Mouse (Mus musculus): ENCODE results near the gene Rnf44. TPM values are rescaled to one million over a fixed set of nuclear protein-coding genes. Genes with fewer than 3 reads are reported as not detected.
A peak's percentile ranks its signal among the peaks of the same experiment; 100 is the strongest.

Rnf44 gene
- polyA plus RNA-seq, 1 experiment from 2014 or later = 87.6 TPM

DNA sequence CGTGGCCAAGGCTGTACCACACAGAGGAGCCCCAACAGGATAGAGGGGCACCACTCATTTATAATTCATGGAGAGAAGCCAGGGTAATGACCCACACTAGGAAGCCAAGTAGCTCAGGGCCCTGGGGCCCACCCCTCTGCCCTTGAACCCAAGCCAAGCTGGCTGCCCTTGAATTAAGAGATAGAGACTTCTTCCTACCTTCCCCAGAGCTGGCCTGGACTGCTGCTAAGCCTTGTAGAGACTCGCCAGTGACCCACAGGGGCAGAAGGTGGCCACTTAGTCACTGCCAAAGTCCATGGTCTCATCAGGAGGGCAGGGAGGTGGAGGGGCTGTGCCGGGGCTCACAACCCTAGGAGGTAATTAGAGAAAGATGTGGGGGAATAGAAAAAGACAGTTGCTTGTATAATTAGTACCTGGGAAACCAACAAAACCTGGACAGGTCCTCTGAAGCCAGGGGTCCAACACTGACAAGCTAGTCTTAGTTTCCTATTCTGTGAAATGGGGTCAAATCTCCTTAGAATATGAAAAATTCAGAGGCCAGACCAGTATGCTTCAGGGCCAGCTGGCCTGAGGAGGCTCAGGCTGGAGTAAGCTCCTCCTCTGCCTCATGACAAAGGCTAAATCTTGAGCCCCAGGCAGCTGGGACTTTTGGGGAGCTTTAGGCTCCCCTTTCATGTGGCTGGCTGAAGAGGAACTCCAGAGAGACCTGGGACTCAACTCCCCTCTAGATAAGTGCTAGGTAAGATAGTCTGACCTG is 9.4 kb downstream of the Rnf44 start:
- no peak overlapping the region for H3K27ac ChIP-seq (replicated peaks)
- H3K4me1 ChIP-seq = peaks cover 35% of the 10 kb centered on the region
- DNase-seq (ENCODE audit: low spot score) = no peak
- H3K36me3 ChIP-seq (replicated peaks) = peaks cover 67% of the 10 kb centered on the region
- no peaks in the 10 kb centered on the region for H3K27me3 ChIP-seq (replicated peaks; ENCODE audit: low read depth, poor library complexity, severe bottlenecking)
- 72% methylated on average over 3 of the region's 3 CpGs for WGBS
- H3K9me3 ChIP-seq = no peaks in the 10 kb centered on the region
- peak overlapping the region; percentile 80; the same call in 1 of the 2 replicates for H3K4me3 ChIP-seq

DNA sequence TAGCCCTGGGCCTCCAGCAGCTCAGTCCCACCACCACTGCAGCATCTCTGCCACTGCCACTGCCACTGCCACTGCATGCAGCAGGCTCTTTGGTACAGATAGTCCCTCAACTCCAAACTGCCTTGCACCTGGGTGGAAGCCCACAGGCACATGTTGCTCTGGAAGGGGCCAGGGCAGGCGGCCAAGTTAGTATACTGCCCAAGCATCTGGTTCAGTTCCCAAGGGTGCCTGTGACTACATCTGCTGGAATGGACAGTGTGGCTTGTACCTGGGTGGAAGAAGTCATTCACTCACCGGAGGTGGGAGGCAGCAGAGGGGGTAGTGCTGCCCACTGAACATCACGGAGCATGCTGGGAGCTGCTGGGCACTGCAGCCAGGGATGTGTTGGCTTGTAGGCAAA is 10.4 kb downstream of the Rnf44 start:
- H3K36me3 ChIP-seq (replicated peaks) = peaks cover 77% of the 10 kb centered on the region
- no peaks in the 10 kb centered on the region for H3K27me3 ChIP-seq (replicated peaks; ENCODE audit: low read depth, poor library complexity, severe bottlenecking)
- no peak for DNase-seq (ENCODE audit: low spot score)
- peaks cover 28% of the 10 kb centered on the region for H3K4me1 ChIP-seq
- 92% methylated on average over 3 of the region's 3 CpGs for WGBS
- no peaks in the 10 kb centered on the region for H3K9me3 ChIP-seq
- no peak overlapping the region for H3K27ac ChIP-seq (replicated peaks)
- peak overlapping the region; percentile 1; the same call in 1 of the 2 replicates for H3K4me3 ChIP-seq

DNA sequence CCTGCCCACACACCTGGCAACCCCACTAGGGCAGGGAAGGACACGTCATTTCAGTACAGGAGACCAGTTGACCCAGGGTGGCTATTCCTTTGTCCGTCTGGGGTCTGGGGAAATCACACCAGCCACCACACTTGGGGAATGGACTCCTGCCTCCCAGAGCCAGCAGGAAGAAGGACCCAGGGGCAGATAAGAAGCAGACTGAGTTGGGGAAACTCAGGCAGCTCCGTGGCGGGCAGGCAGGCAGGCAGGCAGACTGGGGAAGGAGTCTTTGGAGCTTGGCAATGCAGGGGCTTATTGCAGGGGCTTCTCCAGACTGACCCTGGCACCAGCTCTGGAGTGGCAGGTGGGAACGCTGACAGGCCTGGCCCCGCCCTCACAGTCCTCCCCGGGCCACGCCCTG is 12.4 kb downstream of the Rnf44 start:
- Histone ChIP-seq H3K4me3 (no peak overlapping the region), H3K9me3 (no peaks in the 10 kb centered on the region), H3K27ac (replicated peaks) (peak overlapping the region; percentile 27; the same call in 1 of the 2 replicates), H3K4me1 (peaks cover 25% of the 10 kb centered on the region), H3K36me3 (replicated peaks) (peaks cover 83% of the 10 kb centered on the region), H3K27me3 (replicated peaks; ENCODE audit: low read depth, poor library complexity, severe bottlenecking) (no peaks in the 10 kb centered on the region)
- WGBS = 90% methylated on average over 8 of the region's 8 CpGs
- DNase-seq (ENCODE audit: low spot score) = no peak

DNA sequence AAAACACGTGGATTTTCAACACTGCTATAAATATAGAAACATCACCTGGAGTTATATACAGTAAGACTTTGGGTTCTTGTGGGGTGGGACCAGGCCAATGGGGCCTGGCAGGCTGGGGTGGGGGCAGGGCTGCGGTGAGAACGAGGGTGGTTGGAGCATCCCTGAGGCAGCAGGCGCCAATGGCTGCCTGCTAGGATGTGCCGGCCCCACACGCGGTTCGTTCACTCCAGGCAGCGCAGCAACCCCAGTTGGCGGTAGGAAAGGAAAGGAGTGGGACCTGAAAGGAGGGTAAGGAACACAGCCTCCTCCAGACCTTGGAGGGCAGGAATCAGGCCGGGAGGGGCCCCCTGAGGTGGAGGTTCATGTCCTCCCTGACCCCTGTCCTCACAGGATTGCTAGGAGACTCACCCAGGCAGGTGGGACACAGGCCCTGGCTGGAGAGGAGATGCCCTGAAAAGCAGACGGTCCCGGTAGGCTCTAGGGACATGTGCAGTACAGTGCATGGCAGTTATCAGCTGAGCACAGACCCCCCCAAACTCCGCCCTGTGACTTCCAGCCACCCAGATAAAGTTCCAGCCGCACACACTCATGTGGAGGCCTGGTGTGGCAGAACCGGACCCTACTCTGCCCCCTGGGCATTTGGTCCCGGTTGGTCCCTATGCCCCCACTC is 13.4 kb downstream of the Rnf44 start:
- Histone ChIP-seq H3K9me3 (no peaks in the 10 kb centered on the region), H3K4me3 (0 out of 2 replicates have a peak overlapping the region, but pooled peaks have one; percentile 8), H3K4me1 (peaks cover 15% of the 10 kb centered on the region), H3K36me3 (replicated peaks) (peaks cover 76% of the 10 kb centered on the region), H3K27me3 (replicated peaks; ENCODE audit: low read depth, poor library complexity, severe bottlenecking) (no peaks in the 10 kb centered on the region), H3K27ac (replicated peaks) (no peak overlapping the region)
- DNase-seq (ENCODE audit: low spot score) = no peak
- 82% methylated on average over 17 of the region's 17 CpGs for WGBS

DNA sequence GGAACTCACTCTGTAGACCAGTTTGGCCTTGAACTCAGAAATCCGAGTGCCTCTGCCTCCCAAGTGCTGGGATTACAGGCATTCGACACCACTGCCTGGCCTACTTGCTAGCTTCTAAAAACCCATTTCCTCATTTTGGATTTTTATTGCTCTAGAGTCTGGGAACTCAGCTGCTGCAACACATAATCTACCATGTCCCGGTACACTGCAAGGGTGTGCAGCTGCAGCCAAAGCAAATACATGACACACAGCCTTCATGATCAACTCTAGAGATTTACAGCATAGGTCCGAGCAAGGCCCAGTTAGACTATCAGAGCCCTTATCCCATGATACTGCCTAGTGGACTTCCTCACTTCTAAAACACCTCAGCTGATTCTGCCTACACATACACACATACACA is 15.4 kb downstream of the Rnf44 start:
- H3K4me3 ChIP-seq = no peak overlapping the region
- H3K9me3 ChIP-seq = no peaks in the 10 kb centered on the region
- H3K27ac ChIP-seq (replicated peaks) = no peak overlapping the region
- H3K4me1 ChIP-seq = no peaks in the 10 kb centered on the region; the same call in 1 of the 2 replicates
- H3K27me3 ChIP-seq (replicated peaks; ENCODE audit: low read depth, poor library complexity, severe bottlenecking) = no peaks in the 10 kb centered on the region
- WGBS = 81% methylated on average over 4 of the region's 4 CpGs
- DNase-seq (ENCODE audit: low spot score) = no peak
- H3K36me3 ChIP-seq (replicated peaks) = peaks cover 56% of the 10 kb centered on the region

DNA sequence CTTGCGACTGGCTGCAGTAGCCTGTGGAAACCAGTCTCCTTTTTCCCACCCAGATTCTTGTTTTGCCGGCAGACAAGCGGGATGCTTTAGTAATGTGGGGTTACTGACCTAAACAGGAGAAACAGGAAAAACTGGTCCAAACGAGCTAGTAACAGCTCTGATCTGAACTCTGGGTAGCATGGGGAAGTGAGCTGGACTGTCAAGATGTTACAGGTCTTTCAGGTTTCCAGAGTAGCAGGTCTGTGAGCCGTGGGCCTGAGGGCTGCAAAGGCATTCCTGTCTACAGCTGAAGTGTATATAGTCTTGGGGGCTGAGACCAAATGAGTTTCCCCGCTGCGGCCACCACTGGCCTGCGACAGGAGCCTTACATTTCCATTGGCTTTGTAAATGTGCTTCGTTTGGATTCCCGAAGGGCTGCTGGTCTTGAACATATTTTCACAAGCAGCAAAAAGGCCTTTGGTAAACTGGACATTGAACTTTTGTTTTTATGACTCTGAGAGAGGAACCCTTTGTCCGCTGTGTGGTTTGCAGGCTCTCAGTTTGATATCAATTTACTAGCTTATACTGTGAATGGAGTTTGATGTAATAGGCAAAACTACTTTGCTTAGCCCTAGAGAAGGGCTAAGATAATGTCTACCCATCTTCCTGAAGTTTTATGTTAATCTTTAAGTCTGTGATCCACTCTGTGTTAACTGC is 17.7 kb downstream of the Rnf44 start:
- 61% methylated on average over 11 of the region's 11 CpGs for WGBS
- peak; percentile 37 for DNase-seq (ENCODE audit: low spot score)

DNA sequence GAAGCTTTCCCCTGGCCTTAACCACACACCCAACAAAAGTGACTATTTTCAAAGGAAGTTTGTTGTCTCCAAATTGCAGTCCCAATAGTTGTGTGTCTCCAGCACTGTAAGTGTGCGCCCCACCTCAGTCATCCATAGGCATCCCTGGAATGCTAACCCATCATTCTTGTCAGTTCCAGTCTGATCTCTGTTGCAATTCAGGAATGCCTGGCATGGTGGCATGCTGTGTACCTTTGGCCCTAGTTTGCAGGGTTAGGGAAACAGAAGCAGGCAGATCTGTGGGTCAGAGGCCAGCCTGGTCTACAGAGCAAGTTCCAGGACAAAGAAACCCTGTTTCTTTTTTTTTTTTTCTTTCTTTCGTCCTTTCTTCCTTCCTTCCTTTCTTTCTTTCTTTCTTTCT is 23.2 kb downstream of the Rnf44 start:
- no peaks in the 10 kb centered on the region for H3K9me3 ChIP-seq
- no peak overlapping the region for H3K4me3 ChIP-seq
- H3K27me3 ChIP-seq (replicated peaks; ENCODE audit: low read depth, poor library complexity, severe bottlenecking) = no peaks in the 10 kb centered on the region
- WGBS = 70% methylated on average over 2 of the region's 2 CpGs
- no peak overlapping the region for H3K27ac ChIP-seq (replicated peaks)
- H3K36me3 ChIP-seq (replicated peaks) = peaks cover 34% of the 10 kb centered on the region
- no peak for DNase-seq (ENCODE audit: low spot score)
- no peaks in the 10 kb centered on the region for H3K4me1 ChIP-seq

More for the DNA sequence above, 17.7 kb downstream of the Rnf44 start:
- Histone ChIP-seq H3K36me3 (replicated peaks) (peaks cover 34% of the 10 kb centered on the region), H3K27ac (replicated peaks) (no peak overlapping the region), H3K4me1 (no peaks in the 10 kb centered on the region; the same call in 1 of the 2 replicates), H3K27me3 (replicated peaks; ENCODE audit: low read depth, poor library complexity, severe bottlenecking) (no peaks in the 10 kb centered on the region), H3K9me3 (no peaks in the 10 kb centered on the region), H3K4me3 (no peak overlapping the region)

DNA sequence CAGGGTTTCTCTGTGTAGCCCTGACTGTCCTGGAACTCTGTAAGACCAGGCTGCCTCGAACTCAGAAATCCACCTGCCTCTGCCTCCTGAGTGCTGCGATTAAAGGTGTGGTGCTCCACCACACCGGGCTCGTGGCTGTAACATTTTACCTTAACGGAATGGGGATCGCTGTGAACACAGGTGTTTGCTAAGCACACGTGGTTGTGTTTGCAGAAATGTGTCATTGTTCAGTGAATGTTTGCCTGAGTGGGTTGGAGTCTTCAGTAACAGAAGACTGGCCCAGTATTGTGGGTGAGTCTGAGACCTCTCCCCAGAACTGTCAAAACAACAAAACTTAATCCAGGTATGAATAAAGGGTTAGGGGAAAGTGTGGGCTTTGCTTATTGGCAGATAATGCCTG is 28.6 kb downstream of the Rnf44 start:
- H3K4me1 ChIP-seq = no peaks in the 10 kb centered on the region
- H3K27me3 ChIP-seq (replicated peaks; ENCODE audit: low read depth, poor library complexity, severe bottlenecking) = no peaks in the 10 kb centered on the region
- 94% methylated on average over 7 of the region's 7 CpGs for WGBS
- H3K27ac ChIP-seq (replicated peaks) = no peak overlapping the region
- no peak overlapping the region for H3K4me3 ChIP-seq
- DNase-seq (ENCODE audit: low spot score) = no peak
- no peaks in the 10 kb centered on the region for H3K9me3 ChIP-seq
- peaks cover 84% of the 10 kb centered on the region for H3K36me3 ChIP-seq (replicated peaks)

DNA sequence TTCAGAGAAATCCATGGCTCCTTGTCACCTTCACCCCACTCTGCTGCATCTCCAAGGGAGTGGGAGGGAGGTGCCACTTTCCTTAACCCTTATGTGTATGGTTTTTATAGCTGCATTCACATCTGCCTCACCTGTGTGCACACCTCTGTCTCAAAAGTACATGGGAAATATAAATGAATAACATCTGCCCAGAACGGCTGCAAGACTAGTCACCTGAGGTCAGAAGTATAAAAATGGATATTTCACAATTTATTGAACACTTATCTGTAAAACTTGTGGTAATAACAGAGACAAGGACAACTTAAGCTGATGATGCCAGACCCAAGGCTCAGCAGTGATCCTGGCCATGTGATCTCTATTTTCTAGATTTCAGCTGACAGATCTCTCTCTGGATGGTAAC is 29.2 kb downstream of the Rnf44 start:
- no peaks in the 10 kb centered on the region for H3K9me3 ChIP-seq
- H3K27me3 ChIP-seq (replicated peaks; ENCODE audit: low read depth, poor library complexity, severe bottlenecking) = no peaks in the 10 kb centered on the region
- no peak overlapping the region for H3K27ac ChIP-seq (replicated peaks)
- DNase-seq (ENCODE audit: low spot score) = no peak
- H3K36me3 ChIP-seq (replicated peaks) = peaks cover 90% of the 10 kb centered on the region
- no peaks in the 10 kb centered on the region for H3K4me1 ChIP-seq
- no peak overlapping the region for H3K4me3 ChIP-seq
- WGBS = 86% methylated on average over 1 of the region's 1 CpGs

DNA sequence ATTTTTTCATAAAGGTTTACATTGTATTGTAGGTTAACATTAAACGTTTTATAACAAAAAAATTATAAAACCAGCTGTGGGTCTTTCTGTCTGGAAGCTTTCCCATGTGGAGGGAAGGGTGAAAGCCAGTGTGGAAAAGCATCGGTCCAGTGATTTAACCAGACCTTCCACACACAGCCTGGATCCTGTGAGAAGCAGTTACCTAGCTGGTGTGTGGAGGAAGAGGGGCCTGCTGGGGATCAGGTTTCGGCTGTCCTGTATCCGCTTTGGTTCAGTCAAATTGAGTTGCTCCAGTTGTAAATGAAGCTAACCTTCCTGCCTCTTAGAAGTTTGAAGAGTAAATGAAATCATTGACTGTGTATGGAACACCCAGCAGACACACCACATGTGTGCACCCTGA is 29.7 kb downstream of the Rnf44 start:
- Histone ChIP-seq H3K4me3 (no peak overlapping the region), H3K27me3 (replicated peaks; ENCODE audit: low read depth, poor library complexity, severe bottlenecking) (no peaks in the 10 kb centered on the region), H3K36me3 (replicated peaks) (peaks cover 93% of the 10 kb centered on the region), H3K9me3 (no peaks in the 10 kb centered on the region), H3K27ac (replicated peaks) (no peak overlapping the region), H3K4me1 (no peaks in the 10 kb centered on the region)
- 83% methylated on average over 4 of the region's 4 CpGs for WGBS
- DNase-seq (ENCODE audit: low spot score) = no peak

DNA sequence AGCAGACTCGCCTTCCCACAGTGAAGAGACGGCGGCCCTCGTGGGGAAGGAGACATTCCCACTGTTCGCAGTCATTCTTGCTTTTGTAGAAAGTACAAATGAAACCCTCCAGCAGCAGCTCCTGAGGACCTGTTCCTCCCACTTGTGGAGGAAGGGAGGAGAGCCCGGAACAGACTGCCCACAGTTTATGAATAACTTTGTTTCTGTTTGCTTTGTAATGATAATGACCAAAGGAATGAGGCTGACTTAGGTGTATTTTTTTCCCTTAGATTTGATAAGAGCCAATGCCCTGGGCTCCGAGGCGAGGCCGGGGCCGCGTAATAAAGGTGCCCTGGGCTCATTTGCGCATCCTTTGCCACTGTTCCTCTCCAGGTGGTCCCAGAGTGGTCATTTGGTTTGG is 32.3 kb downstream of the Rnf44 start:
- Histone ChIP-seq H3K4me3 (no peak overlapping the region), H3K27me3 (replicated peaks; ENCODE audit: low read depth, poor library complexity, severe bottlenecking) (no peaks in the 10 kb centered on the region), H3K9me3 (no peaks in the 10 kb centered on the region), H3K36me3 (replicated peaks) (peaks cover 96% of the 10 kb centered on the region), H3K27ac (replicated peaks) (no peak overlapping the region), H3K4me1 (no peaks in the 10 kb centered on the region)
- 90% methylated on average over 12 of the region's 12 CpGs for WGBS
- DNase-seq (ENCODE audit: low spot score) = no peak

DNA sequence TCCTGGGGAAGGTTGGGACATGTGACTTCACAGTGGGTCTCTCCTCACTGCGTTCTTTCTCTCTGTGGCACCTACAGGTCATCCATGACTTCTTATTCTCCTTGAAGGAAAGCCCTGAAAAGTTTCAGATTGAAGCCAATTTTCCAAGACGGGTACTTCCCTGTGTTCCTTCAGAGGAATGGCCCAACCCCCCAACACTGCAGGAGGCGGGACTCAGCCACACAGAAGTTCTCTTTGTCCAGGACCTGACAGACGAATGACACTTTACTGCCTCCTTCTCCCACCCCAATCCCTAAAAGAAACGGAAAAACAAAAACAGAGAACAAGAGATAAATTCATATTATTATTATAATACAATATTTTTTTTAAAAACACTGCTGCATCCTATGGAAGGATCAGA is 32.8 kb downstream of the Rnf44 start:
- no peaks in the 10 kb centered on the region for H3K27me3 ChIP-seq (replicated peaks; ENCODE audit: low read depth, poor library complexity, severe bottlenecking)
- H3K4me1 ChIP-seq = no peaks in the 10 kb centered on the region
- no peak overlapping the region for H3K4me3 ChIP-seq
- H3K9me3 ChIP-seq = no peaks in the 10 kb centered on the region
- no peak for DNase-seq (ENCODE audit: low spot score)
- WGBS = 56% methylated on average over 5 of the region's 5 CpGs
- peaks cover 96% of the 10 kb centered on the region for H3K36me3 ChIP-seq (replicated peaks)
- no peak overlapping the region for H3K27ac ChIP-seq (replicated peaks)
